Mouse (Mus musculus): ENCODE measurements at regions not wholly inside any gene's neighbourhood (a gene's known extent, or its start where the extent isn't known, plus 50 kb on each side); places are given as distances from the start of the nearest gene placed in this dataset.

- in situ Hi-C loops (cut with MboI; ENCODE audit: low pct_ligation_motif_present, low pct_unique_long_range_greater_than_20kb, low sequenced_read_pairs): no loop called here
- dilution Hi-C loops (cut with MboI; ENCODE audit: extremely low pct_ligation_motif_present, extremely low pct_unique_long_range_greater_than_20kb, low sequenced_read_pairs): no loop called here
Measured at GRCm38 (mm10) chr16:50498909-50499308, 66.7 kb upstream of the Bbx start.

GRCm38 (mm10) chr16:50493662-50494061, 61.5 kb upstream of the Bbx start:
- Histone ChIP-seq H3K4me1 (ENCODE audit: control insufficient read depth in 1 of 2, insufficient read depth in 2 of 2) (peaks cover 5 to 16% of the 10 kb centered on the region in 2 experiments), H3K79me2 (replicated peaks; ENCODE audit: control insufficient read depth, extremely low read depth, insufficient read depth, poor library complexity, severe bottlenecking) (no peaks in the 10 kb centered on the region), H3K4me2 (ENCODE audit: insufficient read depth, low read depth, poor library complexity, severe bottlenecking) (no peak overlapping the region), H3K9ac (ENCODE audit: insufficient read depth, low read depth) (no peak overlapping the region), H3K27me3 (replicated peaks) (no peaks in the 10 kb centered on the region), H3K4me3 (replicated peaks in 1 of 3; ENCODE audit: low read depth in 2 of 3, low read length in 2 of 3, poor library complexity in 1 of 3) (no peak overlapping the region), H3K36me3 (replicated peaks in 1 of 2; ENCODE audit: control insufficient read depth in 1 of 2, insufficient read depth in 1 of 2, low read length in 1 of 2) (no peaks in the 10 kb centered on the region), H3K9me3 (replicated peaks; ENCODE audit: low read length) (no peaks in the 10 kb centered on the region), H3K27ac (ENCODE audit: insufficient read depth, low read depth) (no peak overlapping the region)
- no peak for DNase-seq (ENCODE audit: extremely low read depth)
- in situ Hi-C loops (cut with MboI; ENCODE audit: low pct_ligation_motif_present, low pct_unique_long_range_greater_than_20kb, low sequenced_read_pairs): no loop called here
- no peak for TF ChIP-seq GABPA (IDR thresholded peaks at IDR 0.05; ENCODE audit: insufficient replicate concordance, low read depth, low read length)
- TF ChIP-seq JUND (conservative IDR thresholded peaks at IDR 0.05; ENCODE audit: low read depth, low read length): peak; percentile 33; the same call in 1 of the 2 replicates
- TF ChIP-seq MXI1 (IDR thresholded peaks at IDR 0.05; ENCODE audit: low read depth, low read length): no peak
- no peak for TF ChIP-seq E2F4 (IDR thresholded peaks at IDR 0.05; ENCODE audit: insufficient replicate concordance, low read depth, low read length)
- TF ChIP-seq KAT2A (IDR thresholded peaks at IDR 0.05; ENCODE audit: insufficient replicate concordance, low read length): no peak
- no peak for TF ChIP-seq CHD2 (IDR thresholded peaks at IDR 0.05; ENCODE audit: low read length)
- no peak for TF ChIP-seq POLR2AphosphoS2 (IDR thresholded peaks at IDR 0.05; ENCODE audit: low read depth, low read length)
- no peak for TF ChIP-seq NELFE (IDR thresholded peaks at IDR 0.05; ENCODE audit: low read depth, low read length)
- no peak for TF ChIP-seq MEF2A (IDR thresholded peaks at IDR 0.05; ENCODE audit: borderline replicate concordance, low read depth, low read length)
- no peak for TF ChIP-seq SMC3 (IDR thresholded peaks at IDR 0.05; ENCODE audit: low read depth, low read length)
- TF ChIP-seq MAFK (IDR thresholded peaks at IDR 0.05; ENCODE audit: insufficient replicate concordance, low read length): no peak
- TF ChIP-seq ZNF384 (IDR thresholded peaks at IDR 0.05; ENCODE audit: low read depth, low read length): peak; percentile 82
- TF ChIP-seq SIN3A (IDR thresholded peaks at IDR 0.05; ENCODE audit: low read length): no peak
- TF ChIP-seq TBP (conservative IDR thresholded peaks at IDR 0.05; ENCODE audit: low read depth, low read length): no peak
- TF ChIP-seq RAD21 (IDR thresholded peaks at IDR 0.05; ENCODE audit: low read depth, low read length): no peak
- 0 out of 2 replicates have a peak, but pooled peaks have one; percentile 8 for TF ChIP-seq JUN (IDR thresholded peaks at IDR 0.05; ENCODE audit: insufficient read depth, low read depth, low read length)
- peak; percentile 57; the same call in 1 of the 2 replicates for TF ChIP-seq IRF4 (IDR thresholded peaks at IDR 0.05; ENCODE audit: low read depth, low read length)
- no peak for TF ChIP-seq CTCF (conservative IDR thresholded peaks at IDR 0.05 in 1 of 2, IDR thresholded peaks at IDR 0.05 in 1 of 2; ENCODE audit: low read depth in 2 of 2, low read length in 2 of 2)
- no peak for TF ChIP-seq MAX (IDR thresholded peaks at IDR 0.05; ENCODE audit: low read length)
- dilution Hi-C loops (cut with MboI; ENCODE audit: extremely low pct_ligation_motif_present, extremely low pct_unique_long_range_greater_than_20kb, low sequenced_read_pairs): no loop called here

More at GRCm38 (mm10) chr16:50498909-50499308, 66.7 kb upstream of the Bbx start:
- H3K9ac ChIP-seq (ENCODE audit: insufficient read depth, low read depth): no peak overlapping the region
- no peak overlapping the region for H3K27ac ChIP-seq (ENCODE audit: insufficient read depth, low read depth)
- H3K4me1 ChIP-seq (ENCODE audit: control insufficient read depth in 1 of 2, insufficient read depth in 2 of 2): peaks cover 4 to 13% of the 10 kb centered on the region in 2 experiments
- no peaks in the 10 kb centered on the region for H3K36me3 ChIP-seq (replicated peaks in 1 of 2; ENCODE audit: control insufficient read depth in 1 of 2, insufficient read depth in 1 of 2, low read length in 1 of 2)
- H3K9me3 ChIP-seq (replicated peaks; ENCODE audit: low read length): no peaks in the 10 kb centered on the region
- H3K79me2 ChIP-seq (replicated peaks; ENCODE audit: control insufficient read depth, extremely low read depth, insufficient read depth, poor library complexity, severe bottlenecking): no peaks in the 10 kb centered on the region
- no peak for TF ChIP-seq POLR2A (IDR thresholded peaks at IDR 0.05; ENCODE audit: low read depth, low read length)
- TF ChIP-seq ZNF384 (IDR thresholded peaks at IDR 0.05; ENCODE audit: low read depth, low read length): no peak
- no peak for TF ChIP-seq TCF12 (IDR thresholded peaks at IDR 0.05; ENCODE audit: low read depth, low read length)
- TF ChIP-seq PAX5 (IDR thresholded peaks at IDR 0.05; ENCODE audit: low read length): no peak
- no peak for TF ChIP-seq SMC3 (IDR thresholded peaks at IDR 0.05; ENCODE audit: low read depth, low read length)
- no peak for TF ChIP-seq ZMIZ1 (IDR thresholded peaks at IDR 0.05; ENCODE audit: low read depth, low read length)
- no peak for TF ChIP-seq UBTF (IDR thresholded peaks at IDR 0.05; ENCODE audit: low read depth, low read length)
- TF ChIP-seq ETS1 (conservative IDR thresholded peaks at IDR 0.05; ENCODE audit: low read depth, low read length): no peak
- no peaks in the 10 kb centered on the region for H3K27me3 ChIP-seq (replicated peaks)
- no peak overlapping the region for H3K4me2 ChIP-seq (ENCODE audit: insufficient read depth, low read depth, poor library complexity, severe bottlenecking)
- H3K4me3 ChIP-seq (replicated peaks in 1 of 3; ENCODE audit: low read depth in 2 of 3, low read length in 2 of 3, poor library complexity in 1 of 3): no peak overlapping the region
- no peak for DNase-seq (ENCODE audit: extremely low read depth)

All from CH12.LX (cell line).